Comparison of ENCODE assay signal across 9 mouse cellular contexts in the genomic region with DNA sequence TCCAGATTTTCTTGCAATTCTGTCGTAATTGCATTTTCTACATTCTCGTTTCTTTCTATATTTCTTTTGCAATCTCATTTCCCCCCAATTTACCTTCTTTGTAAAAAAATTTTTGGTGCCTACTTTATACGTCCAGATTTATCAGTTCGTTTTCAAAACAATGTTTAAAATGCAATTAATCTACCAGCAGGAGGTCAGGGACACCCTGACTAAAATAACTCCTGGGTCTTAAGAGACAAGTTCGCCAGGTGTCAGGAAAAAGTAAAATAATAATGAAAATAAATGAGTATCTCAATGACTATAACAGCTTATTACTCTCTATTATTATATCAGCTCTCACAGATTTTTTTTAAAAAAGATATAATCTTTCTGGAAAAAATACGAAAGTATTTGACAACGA. TPM values are rescaled to one million over a fixed set of nuclear protein-coding genes. Genes with fewer than 3 reads are reported as not detected.
DNase-seq lines count a peak whose midpoint lies in the region; ATAC-seq and TF ChIP-seq lines count a peak whose summit lies in the region.
"Had no signal": no experiment of that assay in that cellular context is flagged by ENCODE, and none has a peak within 500 bp of the region (broad histone marks: within the 10 kb centered on the region; RNA-seq: fewer than 3 reads in every experiment).

No protein-coding gene starts in this region.

- no peak for DNase-seq in heart, postnatal 14 days
- no peak for DNase-seq in G1E (ENCODE audit: low spot score)
- DNase-seq in hindbrain, embryonic 10.5 days (ENCODE audit: low spot score): no peak
- DNase-seq in thymus, postnatal 25 days: no peak
- no peak for DNase-seq in right cerebral cortex, postnatal 25 days
- DNase-seq in spleen, postnatal 10 days (ENCODE audit: low spot score in 2 of 2): no peak
- DNase-seq: cerebellum, adult 9-10 months had no signal

- intact Hi-C loops in heart, postnatal 14 days (cut with DNase I): loop anchor here (5.0 to 10.0 kb wide), 4 partner anchors 120 to 557 kb away; no protein-coding TSS in a partner anchor

- H3K27ac ChIP-seq in heart, embryonic 16.5 days (ENCODE audit: low read length): peak overlapping the region; percentile 64
- H3K27ac ChIP-seq in hindbrain, embryonic 10.5 days: peak overlapping the region; percentile 95
- H3K27ac ChIP-seq in macrophage: peak overlapping the region; percentile 93

- WGBS in heart, embryonic 16.5 days: 34% methylated on average over 7 of the region's 7 CpGs
- 13% methylated on average over 7 of the region's 7 CpGs for whole genome bisulfite sequencing in hindbrain, embryonic 10.5 days
- 33% methylated on average over 7 of the region's 7 CpGs for WGBS in macrophage (ENCODE audit: missing documents)

- no peak for ATAC-seq in heart, embryonic 16.5 days (replicated peaks; ENCODE audit: extremely low read depth, insufficient read depth, low FRiP score)
- ATAC-seq in G1E (ENCODE audit: extremely low read depth, insufficient number of reproducible peaks, low FRiP score, poor library complexity, severe bottlenecking): no peak

- peaks cover 47% of the 10 kb centered on the region for H3K79me2 ChIP-seq in macrophage (ENCODE audit: inconsistent target)

- peak overlapping the region; percentile 68 for H3K9ac ChIP-seq in heart, embryonic 16.5 days (ENCODE audit: low read length)

- H3K4me2 ChIP-seq in heart, embryonic 16.5 days (ENCODE audit: low read depth, low read length): peak overlapping the region; percentile 92

- no peaks in the 10 kb centered on the region for H3K27me3 ChIP-seq in heart, embryonic 16.5 days (ENCODE audit: control insufficient read depth, insufficient read depth, low read length)
- H3K27me3 ChIP-seq in G1E (ENCODE audit: insufficient read depth, low read length): no peaks in the 10 kb centered on the region
- H3K27me3 ChIP-seq in hindbrain, embryonic 10.5 days (ENCODE audit: insufficient read depth, poor library complexity, severe bottlenecking): no peaks in the 10 kb centered on the region

- TF ChIP-seq CTCF in G1E (IDR thresholded peaks at IDR 0.05; ENCODE audit: low read depth, low read length): no peak

- H3K4me3 ChIP-seq in heart, embryonic 16.5 days (ENCODE audit: low read length): peak overlapping the region; percentile 67
- H3K4me3 ChIP-seq in G1E (ENCODE audit: low read depth, low read length): peak overlapping the region; percentile 70
- peak overlapping the region; percentile 70 for H3K4me3 ChIP-seq in hindbrain, embryonic 10.5 days
- peak overlapping the region; percentile 50 for H3K4me3 ChIP-seq in macrophage (ENCODE audit: inconsistent target)

- H3K36me3 ChIP-seq in heart, embryonic 16.5 days (ENCODE audit: control insufficient read depth, insufficient read depth): no peaks in the 10 kb centered on the region
- no peaks in the 10 kb centered on the region for H3K36me3 ChIP-seq in G1E (replicated peaks)
- H3K36me3 ChIP-seq in hindbrain, embryonic 10.5 days: no peaks in the 10 kb centered on the region
- H3K36me3 ChIP-seq in macrophage (ENCODE audit: inconsistent target): no peaks in the 10 kb centered on the region

- no peaks in the 10 kb centered on the region for H3K4me1 ChIP-seq in heart, embryonic 16.5 days (ENCODE audit: control insufficient read depth, insufficient read depth, low read length)
- H3K4me1 ChIP-seq in G1E (ENCODE audit: insufficient read depth, low read depth, low read length): peaks cover 37% of the 10 kb centered on the region
- peaks cover 34% of the 10 kb centered on the region for H3K4me1 ChIP-seq in hindbrain, embryonic 10.5 days (replicated peaks)

- no peaks in the 10 kb centered on the region for H3K9me3 ChIP-seq in heart, embryonic 16.5 days (replicated peaks; ENCODE audit: control insufficient read depth, low read length)
- no peaks in the 10 kb centered on the region for H3K9me3 ChIP-seq in G1E (replicated peaks)
- H3K9me3 ChIP-seq in hindbrain, embryonic 10.5 days: no peaks in the 10 kb centered on the region

RNA-seq across cellular contexts. Expression of a gene that starts 0.4 kb away (rescaled TPM):
- 19.9 and 25.2 TPM in 2 replicates for polyA plus RNA-seq in heart, embryonic 16.5 days (2015; fragmentation: Nextera tagmentation; extraction: Ambion mirVana)
- 10 to 100 TPM; 51.3 to 58.5 TPM for total RNA-seq in heart, postnatal 14 days (2021)
- total RNA-seq in G1E (2014; fragmentation: Nextera tagmentation): 185 and 216 TPM in 2 replicates
- 65.6 and 79.0 TPM in 2 replicates for total RNA-seq in G1E (2017)
- polyA plus RNA-seq in G1E (2012): 4.8 and 5.6 TPM in 2 replicates
- 49.3 and 54.1 TPM in 2 replicates for polyA plus RNA-seq in hindbrain, embryonic 10.5 days (2016; fragmentation: Nextera tagmentation; extraction: Ambion mirVana)
- total RNA-seq in macrophage (2018; cell fraction: chromatin; rRNA removed): 1,000 to 10,000 TPM; 2,413 to 6,939 (median 3,772) TPM
- 100 to 1,000 TPM; 305 to 558 (median 425) TPM for total RNA-seq in macrophage (2018; cell fraction: cytosol; rRNA removed)
- total RNA-seq in macrophage (2018; cell fraction: nucleus; rRNA removed): 1,000 to 10,000 TPM; 1,334 to 4,677 (median 2,196) TPM
- 134 to 164 TPM (median 138 TPM) in 3 replicates for polyA plus RNA-seq in macrophage (2018)
